Mouse (Mus musculus) heart, embryonic 16.5 days (tissue): ENCODE results near the gene Lfng. TPM values are rescaled to one million over a fixed set of nuclear protein-coding genes. Genes with fewer than 3 reads are reported as not detected.

Experiments used
- ATAC-seq: fragments of 200-750 bp; cut with Nextera tagmentation; replicated peaks from 2 replicates; pipeline ENCODE4 v1.8.0; 2017; ENCODE audit warnings: moderate number of reproducible peaks; ENCODE audit not compliant: insufficient read depth, low FRiP score; ENCODE audit errors: extremely low read depth
- H3K27ac ChIP-seq: fragments of 300-500 bp; sonication (generic); 2 replicates; pipeline ENCODE4 v1.5.1; 2014; ENCODE audit warnings: mild to moderate bottlenecking, low read length, control low read depth, moderate library complexity
- H3K27me3 ChIP-seq: fragments of 300-500 bp; sonication (generic); 2 replicates; pipeline ENCODE4 v1.6.1; 2014; ENCODE audit warnings: low read length, mixed read lengths; ENCODE audit not compliant: control insufficient read depth, insufficient read depth
- H3K36me3 ChIP-seq: fragments of 300-500 bp; sonication (generic); 2 replicates; pipeline ENCODE4 v1.6.1; 2014; ENCODE audit not compliant: control insufficient read depth, insufficient read depth
- H3K4me1 ChIP-seq: fragments of 300-500 bp; sonication (generic); 2 replicates; pipeline ENCODE4 v1.6.1; 2014; ENCODE audit warnings: low read length, mixed read lengths; ENCODE audit not compliant: control insufficient read depth, insufficient read depth
- H3K4me2 ChIP-seq: fragments of 300-500 bp; sonication (generic); 2 replicates; pipeline ENCODE4 v1.6.1; 2014; ENCODE audit warnings: low read depth, mild to moderate bottlenecking, control low read depth, low read length
- H3K4me3 ChIP-seq: fragments of 300-500 bp; sonication (generic); 2 replicates; pipeline ENCODE4 v1.5.1; 2014; ENCODE audit warnings: mild to moderate bottlenecking, control low read depth, low read length
- H3K9ac ChIP-seq: fragments of 300-500 bp; sonication (generic); 2 replicates; pipeline ENCODE4 v1.6.1; 2014; ENCODE audit warnings: low read length, control low read depth
- H3K9me3 ChIP-seq: fragments of 300-500 bp; sonication (generic); replicated peaks from 2 replicates; pipeline ENCODE4 v1.6.1; 2016; ENCODE audit warnings: low read length; ENCODE audit not compliant: control insufficient read depth
- WGBS: fragments of 180-500 bp; shearing (Covaris S2); extraction: QIAGEN DNeasy Blood & Tissue Kit; methylation state at CpG from one replicate; pipeline ENCODE4 v1.1.7; 2014; 5-methylcytosine and 5-hydroxymethylcytosine counted together
- polyA plus RNA-seq: library from polyadenylated mRNA; unstranded; fragments of >200 nt; fragmentation: Nextera tagmentation; extraction: Ambion mirVana; gene quantifications from 2 replicates; pipeline ENCODE4 v1.2.1, GENCODE M21; 2015

Gene Lfng
- polyA plus RNA-seq, 1 experiment from 2014 or later, result 6.2 TPM

- no peak overlapping the region for H3K4me3 ChIP-seq
- WGBS, result 92% methylated on average over 6 of the region's 6 CpGs
- peaks cover 50% of the 10 kb centered on the region for H3K4me1 ChIP-seq
- H3K36me3 ChIP-seq, result peaks cover 3% of the 10 kb centered on the region; the same call in 1 of the 2 replicates
- peak overlapping the region; percentile 99 for H3K9ac ChIP-seq
- no peak for ATAC-seq
- no peaks in the 10 kb centered on the region for H3K27me3 ChIP-seq
- no peaks in the 10 kb centered on the region for H3K9me3 ChIP-seq
- H3K4me2 ChIP-seq, result peak overlapping the region; percentile 4; the same call in 1 of the 2 replicates
- H3K27ac ChIP-seq, result no peak overlapping the region
Observed at GRCm38 (mm10) chr5:140646171-140646570, 39.1 kb downstream of the Lfng start.

GRCm38 (mm10) chr5:140647031-140647760 lies 40.1 kb downstream of the Lfng start:
- Histone ChIP-seq H3K4me2 (peak overlapping the region; percentile 93), H3K27me3 (no peaks in the 10 kb centered on the region), H3K9ac (peak overlapping the region; percentile 99), H3K36me3 (peaks cover 3% of the 10 kb centered on the region; the same call in 1 of the 2 replicates), H3K9me3 (no peaks in the 10 kb centered on the region), H3K4me3 (peak overlapping the region; percentile 94), H3K4me1 (peaks cover 42% of the 10 kb centered on the region), H3K27ac (peak overlapping the region; percentile 90)
- ATAC-seq, result no peak
- WGBS, result 60% methylated on average over 13 of the region's 13 CpGs

DNA sequence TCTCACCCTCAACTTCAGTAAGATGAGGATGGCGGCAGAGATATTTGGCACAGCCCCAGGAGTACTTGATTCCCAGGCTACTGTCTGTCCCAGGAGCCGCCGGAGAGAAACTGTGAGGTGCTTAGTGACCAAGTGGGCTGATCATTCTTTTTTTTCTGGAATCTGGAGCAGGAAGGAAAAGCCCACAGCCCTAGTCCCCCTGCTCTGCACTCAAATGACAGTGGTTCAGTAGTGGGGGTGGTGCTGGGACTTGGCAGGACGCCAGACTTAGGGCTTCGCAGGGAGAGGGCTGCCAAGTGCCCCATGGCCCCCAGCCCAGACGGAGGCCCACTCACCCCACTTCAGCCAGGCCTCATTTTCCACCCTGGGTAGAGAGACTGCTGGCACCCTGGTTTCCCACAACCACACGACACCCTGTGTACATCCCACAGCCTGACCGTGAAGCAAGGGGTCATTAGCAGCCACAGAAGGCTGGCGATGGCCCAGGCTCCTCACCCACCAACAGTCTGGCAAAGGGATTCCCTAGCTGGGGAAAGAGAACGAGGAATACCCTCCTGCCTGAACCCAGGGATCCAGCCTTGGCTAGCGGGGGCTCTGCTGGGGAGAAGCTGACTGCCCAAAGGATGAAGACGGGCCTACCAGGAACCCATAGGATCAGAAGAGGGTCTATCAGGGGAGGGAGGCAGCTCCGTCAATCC lies 40.9 kb downstream of the Lfng start:
- H3K9ac ChIP-seq, result peak overlapping the region; percentile 99
- H3K9me3 ChIP-seq, result no peaks in the 10 kb centered on the region
- peaks cover 46% of the 10 kb centered on the region for H3K4me1 ChIP-seq
- ATAC-seq, result peak; percentile 3; the same call in 1 of the 2 replicates
- WGBS, result 2% methylated on average over 13 of the region's 13 CpGs
- H3K27ac ChIP-seq, result peak overlapping the region; percentile 90
- H3K4me3 ChIP-seq, result peak overlapping the region; percentile 94
- H3K4me2 ChIP-seq, result peak overlapping the region; percentile 93
- no peaks in the 10 kb centered on the region for H3K27me3 ChIP-seq
- peaks cover 3% of the 10 kb centered on the region; the same call in 1 of the 2 replicates for H3K36me3 ChIP-seq

- Histone ChIP-seq H3K4me2 (peak within 1 kb of the TSS; percentile 93), H3K9ac (peak within 1 kb of the TSS; percentile 99), H3K9me3 (no peaks in the 10 kb centered on the region), H3K4me3 (peak within 1 kb of the TSS; percentile 94), H3K27me3 (no peaks in the 10 kb centered on the region), H3K4me1 (peaks cover 48% of the 10 kb centered on the region), H3K27ac (peak within 1 kb of the TSS; percentile 90), H3K36me3 (peaks cover 3% of the 10 kb centered on the region; the same call in 1 of the 2 replicates)
- peak; percentile 7 for ATAC-seq
- WGBS, result 0% methylated on average over 62 of the region's 62 CpGs
Observed at GRCm38 (mm10) chr5:140648519-140649100, 41.5 kb downstream of the Lfng start, which contains the start of gene Ttyh3. Gene Ttyh3 (minus strand): TSS chr5:140649031.

GRCm38 (mm10) chr5:140649101-140649667 lies 42.1 kb downstream of the Lfng start:
- H3K9ac ChIP-seq, result peak overlapping the region; percentile 37
- H3K27me3 ChIP-seq, result no peaks in the 10 kb centered on the region
- H3K4me3 ChIP-seq, result peak overlapping the region; percentile 94
- 4% methylated on average over 26 of the region's 26 CpGs for WGBS
- peak; percentile 91 for ATAC-seq
- H3K4me1 ChIP-seq, result peaks cover 48% of the 10 kb centered on the region
- no peaks in the 10 kb centered on the region for H3K36me3 ChIP-seq
- H3K4me2 ChIP-seq, result peak overlapping the region; percentile 88
- no peaks in the 10 kb centered on the region for H3K9me3 ChIP-seq
- H3K27ac ChIP-seq, result peak overlapping the region; percentile 22; the same call in 1 of the 2 replicates

GRCm38 (mm10) chr5:140649881-140650414 lies 42.8 kb downstream of the Lfng start:
- WGBS, result 71% methylated on average over 7 of the region's 7 CpGs
- no peak overlapping the region for H3K27ac ChIP-seq
- H3K4me3 ChIP-seq, result no peak overlapping the region
- no peak overlapping the region for H3K9ac ChIP-seq
- no peaks in the 10 kb centered on the region for H3K9me3 ChIP-seq
- no peak overlapping the region for H3K4me2 ChIP-seq
- ATAC-seq, result no peak
- no peaks in the 10 kb centered on the region for H3K27me3 ChIP-seq
- no peaks in the 10 kb centered on the region for H3K36me3 ChIP-seq
- H3K4me1 ChIP-seq, result peaks cover 42% of the 10 kb centered on the region

- no peak overlapping the region for H3K4me3 ChIP-seq
- no peaks in the 10 kb centered on the region for H3K27me3 ChIP-seq
- H3K27ac ChIP-seq, result no peak overlapping the region
- no peaks in the 10 kb centered on the region for H3K36me3 ChIP-seq
- peaks cover 30% of the 10 kb centered on the region for H3K4me1 ChIP-seq
- 78% methylated on average over 11 of the region's 11 CpGs for WGBS
- ATAC-seq, result no peak
- no peak overlapping the region for H3K9ac ChIP-seq
- H3K4me2 ChIP-seq, result no peak overlapping the region
- no peaks in the 10 kb centered on the region for H3K9me3 ChIP-seq
Observed at GRCm38 (mm10) chr5:140651231-140651630, 44.1 kb downstream of the Lfng start.

DNA sequence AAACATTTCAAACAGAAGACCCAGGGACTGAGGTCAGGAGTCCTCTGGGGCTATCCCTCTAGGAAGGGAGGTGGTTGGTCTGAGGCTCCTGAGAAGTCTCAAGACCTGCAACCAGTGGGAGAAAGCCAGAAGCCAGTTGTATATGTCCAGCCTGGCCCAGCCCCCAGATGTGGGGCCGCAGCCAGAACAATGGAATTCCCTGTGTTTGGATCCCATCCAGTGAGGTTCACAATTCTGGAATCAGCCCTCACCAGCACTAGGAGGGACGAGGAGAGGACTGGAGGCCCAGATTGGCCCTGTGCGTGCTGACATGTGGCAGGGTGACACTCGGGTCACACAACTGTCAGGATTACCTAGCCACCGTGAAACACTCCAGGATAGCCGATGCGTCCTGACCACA lies 45.5 kb downstream of the Lfng start:
- Histone ChIP-seq H3K4me2 (no peak overlapping the region), H3K27ac (peak overlapping the region; percentile 87), H3K4me1 (peaks cover 16% of the 10 kb centered on the region), H3K9me3 (no peaks in the 10 kb centered on the region), H3K36me3 (no peaks in the 10 kb centered on the region), H3K4me3 (no peak overlapping the region), H3K9ac (0 out of 2 replicates have a peak overlapping the region, but pooled peaks have one; percentile 7), H3K27me3 (no peaks in the 10 kb centered on the region)
- ATAC-seq, result peak; percentile 38
- WGBS, result 15% methylated on average over 7 of the region's 7 CpGs
